Mouse (Mus musculus) limb, embryonic 14.5 days (tissue): Measurements from ENCODE around the gene Hyal1. TPM values are rescaled to one million over a fixed set of nuclear protein-coding genes. Genes with fewer than 3 reads are reported as not detected.
A peak's percentile ranks its signal among the peaks of the same experiment; 100 is the strongest.

ENCODE experiments used
- ATAC-seq: fragments of 200-750 bp; cut with Nextera tagmentation; 2 replicates; pipeline ENCODE4 v1.8.0; 2017; ENCODE audit warnings: low read depth, moderate number of reproducible peaks, moderate TSS enrichment; ENCODE audit not compliant: low FRiP score
- DNase-seq: peaks from one replicate; pipeline ENCODE4 v3.0.0-alpha.2; 2015; ENCODE audit warnings: low spot score
- H3K27ac ChIP-seq: fragments of 300-500 bp; sonication (generic); replicated peaks from 2 replicates; pipeline ENCODE4 v1.5.1; 2014; ENCODE audit warnings: low read depth, mild to moderate bottlenecking, low read length, moderate library complexity, mixed read lengths
- H3K27me3 ChIP-seq: fragments of 300-500 bp; sonication (generic); 2 replicates; pipeline ENCODE4 v1.6.1; 2014; ENCODE audit warnings: low read length, mixed read lengths; ENCODE audit not compliant: control insufficient read depth, insufficient read depth
- H3K36me3 ChIP-seq: fragments of 300-500 bp; sonication (generic); 2 replicates; pipeline ENCODE4 v1.6.1; 2014; ENCODE audit warnings: mild to moderate bottlenecking, low read length, moderate library complexity, mixed read lengths; ENCODE audit not compliant: control insufficient read depth, insufficient read depth
- H3K4me1 ChIP-seq: fragments of 300-500 bp; sonication (generic); 2 replicates; pipeline ENCODE4 v1.6.1; 2014; ENCODE audit warnings: antibody characterized with exemption, low read length, mixed read lengths; ENCODE audit not compliant: control insufficient read depth, insufficient read depth
- H3K4me2 ChIP-seq: fragments of 300-500 bp; sonication (generic); replicated peaks from 2 replicates; pipeline ENCODE4 v1.6.1; 2014; ENCODE audit warnings: low read depth, mild to moderate bottlenecking, low read length, moderate library complexity; ENCODE audit not compliant: severe bottlenecking
- H3K4me3 ChIP-seq: fragments of 300-500 bp; sonication (generic); replicated peaks from 2 replicates; pipeline ENCODE4 v1.5.1; 2014; ENCODE audit warnings: low read length
- H3K9ac ChIP-seq: fragments of 300-500 bp; sonication (generic); 2 replicates; pipeline ENCODE4 v1.6.1; 2014; ENCODE audit warnings: mild to moderate bottlenecking, low read depth, low read length, moderate library complexity; ENCODE audit not compliant: severe bottlenecking
- H3K9me3 ChIP-seq: fragments of 300-500 bp; sonication (generic); 2 replicates; pipeline ENCODE4 v1.6.1; 2016; ENCODE audit warnings: low read length; ENCODE audit not compliant: control insufficient read depth
- POLR2A ChIP-seq: fragments of 200-500 bp; IDR thresholded peaks from 2 replicates; pipeline ENCODE4 v1.8.0; 2012; ENCODE audit warnings: inconsistent platforms, mild to moderate bottlenecking, moderate library complexity, borderline replicate concordance; ENCODE audit not compliant: insufficient read depth, insufficient read length; ENCODE audit errors: extremely low read depth
- WGBS: fragments of 180-500 bp; shearing (Covaris S2); extraction: QIAGEN DNeasy Blood & Tissue Kit; methylation state at CpG from one replicate; pipeline ENCODE4 v1.1.7; 2014; 5-methylcytosine and 5-hydroxymethylcytosine counted together
- polyA plus RNA-seq, 2 experiments: library from polyadenylated mRNA; depleted of rRNA in 1 of 2; stranded (reverse) in 1 of 2; unstranded in 1 of 2; fragments of >200 nt; fragmentation: Nextera tagmentation in 1 of 2; extraction: Ambion mirVana in 1 of 2; gene quantifications; 2 replicates each; pipeline versions ENCODE4 v1.2.1 to v1.2.3; 2012 to 2014

Gene Hyal1
- polyA plus RNA-seq, 2 experiments, result 6.9 to 11.1 TPM

DNA sequence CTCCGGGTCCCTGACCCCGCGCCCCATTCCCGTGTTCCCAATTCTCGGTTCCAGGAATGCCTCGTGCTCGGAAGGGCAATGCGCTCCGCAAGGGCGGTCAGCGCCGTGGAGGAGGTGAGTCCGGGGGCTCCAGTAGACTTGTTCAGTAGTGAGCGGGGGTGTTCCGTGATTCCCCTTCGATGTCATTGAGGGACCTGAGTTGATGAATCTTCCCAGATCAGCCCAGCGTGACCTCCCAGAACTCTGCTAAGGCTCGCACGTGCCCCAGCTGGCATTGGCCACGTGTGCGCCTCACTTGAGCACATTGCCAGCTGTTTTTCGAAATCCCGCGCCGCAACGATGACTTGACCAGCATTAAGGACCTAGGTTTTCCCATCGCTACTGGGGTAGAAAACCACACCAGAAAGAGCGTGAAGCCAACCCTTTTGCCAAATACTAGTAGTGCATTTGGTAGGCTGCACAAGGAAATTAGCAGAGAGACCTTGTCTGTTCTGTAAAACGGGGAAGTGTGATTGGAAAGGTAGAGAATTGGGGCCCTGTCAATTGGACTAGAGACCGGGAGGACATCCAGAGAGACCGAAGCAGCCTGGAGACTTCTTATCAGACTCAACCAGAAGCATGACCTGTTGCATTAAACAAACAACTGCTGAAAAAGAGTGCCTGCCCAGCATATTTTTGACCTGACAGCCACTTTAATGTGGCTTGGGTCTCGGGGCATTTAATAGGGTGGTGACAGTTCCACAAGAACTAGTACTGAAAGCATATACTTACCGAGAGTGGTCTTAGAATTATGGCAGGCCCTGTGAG, 11.3 kb downstream of the Hyal1 start:
- no peak for TF ChIP-seq POLR2A
- Histone ChIP-seq H3K9ac (peak overlapping the region; percentile 63), H3K4me1 (peaks cover 7% of the 10 kb centered on the region), H3K4me2 (peak overlapping the region; percentile 76), H3K27me3 (no peaks in the 10 kb centered on the region), H3K36me3 (peaks cover 38% of the 10 kb centered on the region), H3K27ac (no peak overlapping the region), H3K4me3 (peak overlapping the region; percentile 80), H3K9me3 (no peaks in the 10 kb centered on the region)
- ATAC-seq, result no peak; the same call in 1 of the 2 replicates
- DNase-seq, result peak; percentile 40
- WGBS, result 5% methylated on average over 33 of the region's 33 CpGs

- Histone ChIP-seq H3K4me2 (no peak overlapping the region), H3K4me3 (no peak overlapping the region), H3K9ac (no peak overlapping the region), H3K4me1 (peaks cover 7% of the 10 kb centered on the region), H3K27me3 (no peaks in the 10 kb centered on the region), H3K9me3 (no peaks in the 10 kb centered on the region), H3K36me3 (peaks cover 51% of the 10 kb centered on the region), H3K27ac (no peak overlapping the region)
- TF ChIP-seq POLR2A, result no peak
- ATAC-seq, result no peak
- 92% methylated on average over 25 of the region's 25 CpGs for WGBS
- no peak for DNase-seq
These were observed 13.5 kb downstream of the Hyal1 start for GRCm38 (mm10) chr9:107590058-107590772.

DNA sequence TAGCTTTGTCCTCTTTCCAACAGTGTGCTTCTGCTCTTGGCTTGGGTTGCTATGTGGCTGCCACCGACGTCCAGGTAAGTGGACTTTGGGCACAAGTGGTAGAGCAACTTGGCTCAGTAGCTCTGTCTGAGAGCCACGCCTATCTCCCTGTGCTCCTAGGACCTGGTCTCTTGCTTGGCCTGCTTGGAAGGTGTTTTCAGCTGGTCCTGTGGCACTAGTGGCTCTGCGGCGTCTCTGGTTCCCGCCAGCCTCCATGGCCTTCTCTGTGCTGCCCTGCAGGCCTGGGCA, 14.0 kb downstream of the Hyal1 start:
- WGBS, result 92% methylated on average over 6 of the region's 6 CpGs
- peaks cover 51% of the 10 kb centered on the region for H3K36me3 ChIP-seq
- ATAC-seq (no peak), DNase-seq (no peak)
- H3K27me3 ChIP-seq, result no peaks in the 10 kb centered on the region
- peaks cover 7% of the 10 kb centered on the region for H3K4me1 ChIP-seq
- no peaks in the 10 kb centered on the region for H3K9me3 ChIP-seq
- H3K4me3 ChIP-seq, result no peak overlapping the region
- no peak overlapping the region for H3K9ac ChIP-seq
- H3K4me2 ChIP-seq, result no peak overlapping the region
- TF ChIP-seq POLR2A, result no peak
- no peak overlapping the region for H3K27ac ChIP-seq

- H3K9ac ChIP-seq, result no peak overlapping the region
- no peak for ATAC-seq
- no peak overlapping the region for H3K27ac ChIP-seq
- H3K4me3 ChIP-seq, result no peak overlapping the region
- DNase-seq, result no peak
- no peak for TF ChIP-seq POLR2A
- no peaks in the 10 kb centered on the region for H3K27me3 ChIP-seq
- H3K36me3 ChIP-seq, result peaks cover 51% of the 10 kb centered on the region
- WGBS, result 78% methylated on average over 11 of the region's 11 CpGs
- H3K4me1 ChIP-seq, result peaks cover 3% of the 10 kb centered on the region
- no peak overlapping the region for H3K4me2 ChIP-seq
- H3K9me3 ChIP-seq, result no peaks in the 10 kb centered on the region
These were observed 16.6 kb downstream of the Hyal1 start for GRCm38 (mm10) chr9:107593101-107593976.
